Mouse (Mus musculus) liver (tissue): ENCODE results near the gene Adora2b.
A peak's percentile ranks its signal among the peaks of the same experiment; 100 is the strongest.

Source experiments
- DNase-seq: peaks from one replicate; pipeline ENCODE4 v3.0.0-alpha.2; 2020; ENCODE audit warnings: mixed read lengths

The Adora2b gene

GRCm38 (mm10) chr11:62248401-62249244, at the start of gene Adora2b:
TSS of gene Adora2b (plus strand) at chr11:62248984.
- DNase-seq, result peak; percentile 82

- no peak for DNase-seq
Observed at GRCm38 (mm10) chr11:62200901-62201512, 47.8 kb upstream of the Adora2b start.

GRCm38 (mm10) chr11:62202645-62203044, 46.1 kb upstream of the Adora2b start:
- no peak for DNase-seq

GRCm38 (mm10) chr11:62209111-62209510, 39.7 kb upstream of the Adora2b start:
- DNase-seq, result no peak

- DNase-seq, result no peak
Observed at GRCm38 (mm10) chr11:62209891-62210290, 38.9 kb upstream of the Adora2b start.

GRCm38 (mm10) chr11:62213384-62213989, 35.3 kb upstream of the Adora2b start:
- no peak for DNase-seq

GRCm38 (mm10) chr11:62215107-62215506, 33.7 kb upstream of the Adora2b start:
- no peak for DNase-seq

GRCm38 (mm10) chr11:62217751-62218150, 31.0 kb upstream of the Adora2b start:
- no peak for DNase-seq

- DNase-seq, result no peak
Observed at GRCm38 (mm10) chr11:62220756-62221510, 27.9 kb upstream of the Adora2b start.

GRCm38 (mm10) chr11:62223416-62223815, 25.4 kb upstream of the Adora2b start:
- DNase-seq, result no peak

- DNase-seq, result no peak
Observed at GRCm38 (mm10) chr11:62223962-62224361, 24.8 kb upstream of the Adora2b start.

- DNase-seq, result no peak
Observed at GRCm38 (mm10) chr11:62224797-62225196, 24.0 kb upstream of the Adora2b start.

- no peak for DNase-seq
Observed at GRCm38 (mm10) chr11:62240631-62241261, 8.0 kb upstream of the Adora2b start.

GRCm38 (mm10) chr11:62243871-62244270, 4.9 kb upstream of the Adora2b start:
- no peak for DNase-seq

GRCm38 (mm10) chr11:62244471-62244870, 4.3 kb upstream of the Adora2b start:
- no peak for DNase-seq

GRCm38 (mm10) chr11:62247759-62248400, 904 bp upstream of the Adora2b start:
- DNase-seq, result no peak

GRCm38 (mm10) chr11:62249266-62250037, 668 bp downstream of the Adora2b start:
- peak; percentile 29 for DNase-seq

GRCm38 (mm10) chr11:62251047-62251446, 2.3 kb downstream of the Adora2b start:
- peak; percentile 33 for DNase-seq

GRCm38 (mm10) chr11:62253380-62253779, 4.6 kb downstream of the Adora2b start:
- no peak for DNase-seq

- DNase-seq, result no peak
Observed at GRCm38 (mm10) chr11:62259214-62259613, 10.4 kb downstream of the Adora2b start.

- DNase-seq, result no peak
Observed at GRCm38 (mm10) chr11:62263599-62263998, 14.8 kb downstream of the Adora2b start.
